Mouse (Mus musculus) frontal cortex, postnatal 10 days (tissue): ENCODE data around the gene Fam160b1.

Source experiments
- DNase-seq, 2 experiments: peaks; one replicate each; pipeline ENCODE4 v3.0.0; 2022; ENCODE audit warnings: low spot score in 2 of 2, mixed read lengths in 1 of 2

The Fam160b1 gene

DNA sequence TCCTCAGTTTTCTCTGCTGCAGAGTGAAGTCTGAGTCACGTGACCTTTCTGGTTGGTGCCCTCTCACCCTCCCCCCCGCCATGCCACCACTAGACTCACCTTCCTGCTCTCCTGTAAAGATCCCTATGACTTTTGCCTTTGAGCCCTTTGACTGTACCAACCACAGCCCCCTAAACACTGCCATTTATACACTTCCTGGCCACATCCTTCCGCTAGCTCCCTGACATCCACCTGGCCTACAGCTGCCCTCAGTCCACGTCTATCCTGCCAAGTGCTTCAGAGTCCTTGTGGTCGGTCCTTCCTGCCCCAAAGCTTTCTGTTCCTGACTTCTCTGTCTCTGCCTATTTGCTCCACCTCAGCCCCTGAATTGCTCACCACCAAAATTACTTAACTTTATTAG, 16.6 kb upstream of the Fam160b1 start:
- no peak for DNase-seq

DNA sequence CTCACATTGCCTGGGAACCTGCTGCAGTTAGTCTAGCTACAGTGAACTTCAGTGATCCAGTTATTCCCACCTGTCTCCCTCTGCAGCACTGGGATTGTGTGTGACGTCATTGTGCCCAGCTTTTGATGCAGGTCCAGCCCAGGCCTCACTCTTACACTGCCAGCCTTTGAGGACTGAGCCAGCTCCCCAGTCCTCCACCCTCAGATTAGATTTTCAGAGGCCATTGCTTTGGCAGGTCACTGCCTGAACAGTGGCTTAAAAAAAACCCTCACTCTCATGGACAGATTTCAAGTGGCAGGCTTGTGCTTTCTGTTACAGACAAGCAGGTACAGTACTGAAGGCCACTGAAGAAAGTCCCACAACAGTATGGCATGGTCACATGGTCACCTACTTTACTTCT, 15.8 kb upstream of the Fam160b1 start:
- no peak for DNase-seq

GRCm38 (mm10) chr19:57349096-57349495, 11.4 kb upstream of the Fam160b1 start:
- DNase-seq, result no peak

DNA sequence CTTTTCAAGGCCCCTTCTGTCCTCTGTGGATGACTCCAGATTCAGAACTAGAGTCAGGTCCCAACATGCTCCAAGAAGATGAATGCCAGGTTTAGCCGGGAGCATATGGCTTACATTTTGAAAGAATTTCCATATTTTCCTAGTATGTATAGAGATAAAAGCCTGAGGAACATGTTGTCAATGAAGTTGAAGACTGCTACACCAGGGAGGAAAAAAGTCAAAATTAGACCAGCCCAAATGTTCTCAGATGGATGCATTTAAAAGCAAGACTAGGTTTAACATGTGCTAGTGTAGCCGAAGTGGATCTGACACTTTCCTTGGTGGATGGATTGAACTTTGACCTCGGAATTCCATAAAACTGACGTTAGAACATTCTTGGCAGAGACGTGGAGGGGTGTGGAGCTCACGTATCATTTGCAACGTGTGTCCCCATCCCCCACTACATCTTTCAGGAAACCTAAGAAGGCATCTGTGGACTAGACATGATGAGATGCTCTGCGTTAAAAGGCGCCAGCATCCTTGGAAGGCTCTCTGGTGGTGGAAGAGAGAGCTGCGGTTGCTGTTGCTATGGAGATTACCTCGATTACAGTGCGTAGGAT, 8.0 kb upstream of the Fam160b1 start:
- DNase-seq, result peak in 1 of 2 experiments; percentile 60

- no peak for DNase-seq
These were observed 7.3 kb upstream of the Fam160b1 start for GRCm38 (mm10) chr19:57353228-57353627.

GRCm38 (mm10) chr19:57354050-57354449, 6.4 kb upstream of the Fam160b1 start:
- DNase-seq, result no peak

DNA sequence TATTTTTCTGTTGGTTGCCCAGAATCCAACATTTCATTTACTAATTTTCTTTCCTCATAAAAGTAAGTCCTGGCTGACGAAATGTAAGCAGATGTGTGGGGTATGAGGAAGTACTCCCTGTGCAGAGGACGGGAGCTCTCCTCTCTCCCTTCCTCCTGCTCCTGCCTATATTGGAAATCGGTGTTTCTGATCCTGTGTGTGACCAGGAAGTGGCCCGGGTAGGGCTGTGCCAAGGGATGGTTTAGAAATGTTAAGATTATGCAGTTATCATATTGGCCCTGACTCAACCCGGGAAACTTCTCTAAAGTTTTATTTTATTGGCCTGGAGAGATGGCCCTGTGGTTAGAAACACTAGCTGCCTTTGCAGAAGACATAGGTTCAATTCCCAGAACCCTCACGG, 5.8 kb upstream of the Fam160b1 start:
- no peak for DNase-seq

DNA sequence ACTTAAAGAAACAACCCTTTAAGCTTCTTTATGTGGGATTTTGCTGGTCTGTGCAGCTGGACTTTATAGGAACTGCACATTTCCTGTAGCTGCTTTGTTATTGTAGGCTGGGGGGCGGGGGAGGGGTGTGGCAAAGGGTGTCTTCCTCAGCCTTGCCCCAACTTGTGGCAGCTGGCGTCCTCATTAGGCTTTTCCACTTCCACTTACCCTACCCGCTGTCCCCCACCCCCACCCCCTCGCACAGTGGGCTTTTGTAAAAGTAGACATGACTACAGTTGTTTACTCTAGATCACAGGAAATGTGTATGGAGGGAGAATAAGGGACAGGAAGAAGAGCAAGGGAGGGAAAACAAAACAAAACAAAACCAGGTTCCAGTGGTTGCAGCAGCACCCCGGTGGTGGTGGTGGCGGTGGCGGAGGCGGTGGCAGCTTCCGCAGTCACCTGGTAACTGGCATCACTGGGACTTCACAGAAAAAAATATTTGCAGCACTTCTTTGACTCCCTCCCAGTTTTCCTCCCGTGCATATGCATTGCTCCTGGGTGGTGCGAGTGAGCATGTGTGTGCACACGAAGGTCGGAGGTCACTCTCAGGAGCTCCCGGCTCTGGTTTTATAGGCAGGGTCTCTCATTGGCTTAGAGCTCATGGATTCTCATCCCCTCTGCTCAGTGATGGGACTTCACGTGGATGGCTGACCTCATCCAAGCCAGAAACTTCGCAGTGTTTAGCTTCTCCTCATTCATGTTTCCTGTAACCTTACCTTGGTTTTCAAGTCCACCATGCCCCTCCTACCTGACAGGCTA, 4.8 kb upstream of the Fam160b1 start:
- no peak for DNase-seq

GRCm38 (mm10) chr19:57356273-57356672, 4.2 kb upstream of the Fam160b1 start:
- no peak for DNase-seq

DNA sequence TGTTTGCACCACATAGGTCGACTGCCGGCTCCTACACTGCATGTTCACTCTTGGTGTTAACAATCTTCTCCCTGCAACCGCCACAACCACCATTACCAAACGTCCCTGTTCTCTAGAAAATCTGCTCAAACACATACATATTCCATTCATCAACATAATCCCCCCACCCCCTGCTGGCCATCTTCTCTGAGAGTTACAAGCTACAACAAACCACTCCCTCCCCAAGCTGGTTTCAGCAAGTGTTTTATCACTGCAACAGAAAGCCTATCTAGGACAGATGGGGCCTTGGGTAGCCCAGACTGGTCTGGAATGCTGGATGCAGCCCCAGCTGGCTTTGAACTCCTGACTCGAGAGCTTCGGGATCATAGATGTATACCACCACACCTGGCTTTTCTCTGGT, 3.2 kb upstream of the Fam160b1 start:
- DNase-seq, result no peak

- no peak for DNase-seq
These were observed 2.7 kb upstream of the Fam160b1 start for GRCm38 (mm10) chr19:57357811-57358210.

GRCm38 (mm10) chr19:57358322-57358721, 2.2 kb upstream of the Fam160b1 start:
- DNase-seq, result peak; percentile 63 to 65

DNA sequence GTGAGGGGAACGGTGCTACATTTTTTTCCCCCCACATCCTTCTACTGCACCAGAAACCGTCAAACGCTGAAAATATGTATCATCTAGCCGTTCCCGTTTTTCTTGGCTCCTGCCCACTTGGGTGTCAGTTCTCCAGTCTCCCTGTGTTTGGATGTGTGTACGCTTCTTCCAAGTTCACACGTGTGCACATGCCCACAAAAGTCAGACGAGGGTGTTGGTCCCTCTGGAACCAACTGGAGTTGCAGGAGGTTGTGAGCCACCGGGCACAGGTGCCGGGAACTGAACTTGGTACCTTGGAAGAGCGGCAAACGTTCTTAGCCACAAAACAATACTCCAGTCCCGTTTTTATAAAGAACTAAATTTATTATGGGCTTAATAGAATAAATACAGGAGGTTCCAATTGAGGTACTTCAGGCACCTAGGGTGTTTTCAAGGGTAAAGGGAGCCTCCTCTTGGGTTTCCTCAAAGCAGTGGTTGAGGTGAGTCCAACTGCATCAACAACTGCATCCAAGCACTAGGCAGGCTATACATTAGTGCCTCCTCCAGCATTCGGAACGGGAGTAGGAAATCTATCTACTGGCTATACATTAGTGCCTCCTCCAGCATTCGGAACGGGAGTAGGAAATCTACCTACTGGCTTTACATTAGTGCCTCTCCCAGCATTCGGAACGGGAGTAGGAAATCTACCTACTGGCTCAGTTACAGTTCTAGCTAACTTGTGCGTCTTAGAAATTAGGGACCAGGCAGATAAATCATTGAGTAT, 1.5 kb upstream of the Fam160b1 start:
- DNase-seq, result no peak

DNA sequence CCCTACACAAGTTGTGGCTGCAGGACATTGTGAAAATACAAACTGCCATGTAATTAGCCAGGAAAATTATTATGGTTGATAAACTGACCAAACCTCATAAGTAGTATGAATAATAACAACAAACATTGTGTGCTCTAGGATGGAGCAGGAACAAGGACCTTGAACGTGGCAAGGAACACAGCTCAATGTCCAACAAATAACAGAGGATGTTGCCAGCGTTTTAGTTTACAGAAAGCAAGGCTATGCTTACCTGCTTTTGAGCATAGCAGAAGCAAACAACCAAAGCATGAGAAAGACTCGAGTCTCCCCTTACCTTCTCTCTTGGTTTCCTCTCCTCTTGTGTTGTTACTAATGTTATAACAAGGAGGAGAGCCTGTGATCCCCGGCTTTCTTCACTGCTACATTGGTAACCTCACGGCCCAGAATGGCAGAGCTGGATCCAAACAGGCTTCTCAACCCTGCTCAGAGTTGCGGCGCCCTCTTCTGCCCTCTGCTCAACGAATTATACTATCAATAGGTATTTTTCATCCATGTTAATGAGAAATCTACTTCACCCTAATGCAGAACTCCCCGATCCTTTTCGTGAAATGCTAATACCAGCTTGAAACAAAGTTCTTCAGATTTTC, 666 bp upstream of the Fam160b1 start:
- DNase-seq, result no peak

DNA sequence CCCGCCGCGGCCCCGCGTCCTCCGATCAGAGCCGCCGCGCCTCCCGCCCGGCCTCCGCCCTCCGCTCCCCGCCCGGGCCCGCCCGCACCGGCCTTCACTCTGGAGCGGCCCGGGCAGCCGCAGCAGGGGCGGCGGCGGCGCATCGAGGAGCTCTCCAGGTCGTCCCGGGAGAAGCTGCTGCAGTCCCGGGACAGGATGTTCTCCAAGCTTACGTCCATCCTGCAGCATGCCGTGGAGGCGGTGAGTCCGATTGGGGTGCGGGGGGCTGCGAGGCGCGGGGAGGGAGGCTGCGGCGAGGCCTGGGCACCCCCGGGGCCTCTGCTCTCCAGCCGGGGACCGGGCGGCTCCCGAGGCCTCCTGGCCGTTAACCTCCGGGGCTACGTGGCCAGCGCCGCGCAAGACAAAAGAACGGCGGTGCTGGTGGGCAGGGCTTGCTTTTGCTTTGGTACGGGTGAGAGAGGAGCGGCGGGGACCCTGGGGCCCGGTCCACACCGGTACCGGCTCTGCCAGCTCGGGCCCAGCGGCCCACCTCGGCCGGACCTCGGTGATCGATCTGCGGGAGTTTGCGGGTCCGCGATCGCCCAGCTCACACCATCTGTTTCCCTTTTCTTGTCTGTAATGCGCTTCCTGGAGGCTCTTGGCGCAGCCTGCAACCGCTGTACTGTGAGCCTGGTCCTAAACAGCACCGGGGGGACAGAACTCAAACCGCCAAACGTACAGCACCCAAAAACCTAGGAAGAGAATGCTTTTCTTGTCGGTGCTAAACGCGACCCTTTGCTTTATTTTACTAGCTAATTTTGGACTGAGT, 855 bp downstream of the Fam160b1 start:
- DNase-seq, result peak in 1 of 2 experiments; percentile 40

DNA sequence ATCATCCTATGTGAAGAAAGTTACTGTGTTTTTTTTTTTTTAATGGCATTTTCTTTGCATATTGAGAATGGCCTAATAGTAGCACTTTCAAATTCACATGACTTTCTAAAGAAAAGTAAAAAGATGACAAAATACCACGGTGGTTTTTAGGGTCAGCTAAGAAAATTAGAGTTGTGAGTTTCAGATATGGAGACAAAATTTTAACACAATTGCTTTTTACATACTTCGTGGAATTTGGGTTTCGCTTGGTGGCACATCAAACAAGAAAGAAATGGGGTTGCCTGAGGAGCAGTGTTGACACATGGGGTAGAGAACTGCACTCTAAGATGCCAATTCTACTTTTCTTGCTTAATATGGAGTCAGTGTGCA, 1.4 kb downstream of the Fam160b1 start:
- no peak for DNase-seq

DNA sequence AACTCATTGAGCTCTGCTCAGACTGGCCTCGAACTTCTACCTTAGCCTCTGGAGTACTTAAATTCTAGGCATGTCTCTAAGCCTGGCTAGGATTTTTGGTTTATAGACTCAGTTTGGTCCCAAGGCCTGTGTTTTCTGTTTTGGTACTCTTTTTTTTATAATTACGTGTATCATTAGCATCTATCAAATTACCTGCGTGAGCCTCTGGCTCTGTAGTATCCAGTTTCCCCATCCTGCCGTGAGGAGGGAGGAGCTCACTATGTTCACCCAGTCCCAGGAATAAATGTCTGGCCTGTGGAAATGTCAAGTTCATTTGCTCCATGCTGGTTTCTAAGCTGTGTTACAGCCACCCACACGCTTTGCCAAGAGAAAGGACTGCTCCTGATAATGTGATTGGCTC, 2.1 kb downstream of the Fam160b1 start:
- DNase-seq, result no peak

GRCm38 (mm10) chr19:57363076-57363475, 2.6 kb downstream of the Fam160b1 start:
- no peak for DNase-seq

DNA sequence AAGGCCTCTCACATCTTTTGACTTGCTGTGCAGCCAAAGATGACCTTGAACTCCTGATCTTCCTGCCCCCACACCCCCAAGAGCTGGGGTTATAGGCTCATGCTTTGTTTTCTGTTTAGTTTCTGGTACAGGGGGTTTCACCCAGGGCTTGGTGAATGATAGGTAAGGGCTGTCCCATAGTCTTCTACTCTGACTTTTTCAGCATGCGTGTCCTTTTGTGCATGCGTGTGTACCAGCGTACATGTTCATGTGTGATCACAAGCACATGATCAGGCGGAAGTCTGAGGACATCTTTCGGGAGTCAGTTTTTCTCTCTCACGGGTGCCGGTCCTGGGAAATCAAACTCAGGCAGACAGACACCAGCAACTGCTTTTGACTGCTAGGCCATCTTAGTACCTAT, 3.1 kb downstream of the Fam160b1 start:
- DNase-seq, result no peak

- no peak for DNase-seq
These were observed 4.6 kb downstream of the Fam160b1 start for GRCm38 (mm10) chr19:57364942-57365673.

DNA sequence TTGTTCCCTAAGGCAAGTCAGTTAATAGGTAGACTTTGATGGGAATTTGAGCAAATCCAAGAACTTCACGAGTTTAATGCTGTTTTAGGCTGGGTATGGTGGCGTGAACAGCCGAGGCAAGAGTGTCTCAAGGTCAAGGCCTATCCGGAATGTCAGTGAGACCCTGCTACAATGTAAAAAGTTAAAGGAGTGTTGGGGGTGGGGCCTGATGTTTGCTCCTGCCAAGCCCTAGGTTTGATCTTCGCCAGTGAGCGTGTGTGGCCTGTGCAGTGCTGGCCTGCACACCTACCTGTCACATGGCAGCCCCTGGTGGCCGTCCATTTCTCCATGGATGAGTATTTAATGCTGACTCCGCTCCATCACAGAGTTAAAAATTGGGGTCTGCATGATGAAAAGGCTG, 5.5 kb downstream of the Fam160b1 start:
- DNase-seq, result no peak
